Mouse (Mus musculus): ENCODE measurements around the gene Slc9a3r1. TPM values are rescaled to one million over a fixed set of nuclear protein-coding genes. Genes with fewer than 3 reads are reported as not detected.
A peak's percentile ranks its signal among the peaks of the same experiment; 100 is the strongest.

The Slc9a3r1 gene
- polyA plus RNA-seq, 1 experiment from 2014 or later, result 31.3 TPM

DNA sequence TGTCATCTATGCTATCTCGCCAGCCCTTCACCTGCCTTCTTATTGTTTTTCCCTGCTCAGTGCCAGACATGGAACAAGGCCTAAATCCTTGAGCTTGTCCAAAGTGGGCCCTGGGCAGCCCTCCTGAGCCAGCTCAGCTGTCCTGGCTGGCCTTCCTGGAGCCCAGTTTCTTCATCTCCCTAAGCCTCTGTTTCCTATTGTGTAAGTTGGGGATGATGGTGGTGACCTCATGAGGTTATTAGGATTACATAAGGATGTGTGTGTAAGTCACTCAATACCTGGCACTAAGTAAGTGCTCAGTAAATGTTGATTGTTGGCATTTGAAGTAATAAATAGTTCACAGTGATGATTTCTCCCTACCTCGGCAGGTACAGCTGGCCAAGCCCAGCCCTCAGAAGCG lies 3.6 kb downstream of the Slc9a3r1 start:
- H3K9ac ChIP-seq (replicated peaks; ENCODE audit: low read length), result no peak overlapping the region
- peaks cover 24% of the 10 kb centered on the region for H3K27me3 ChIP-seq (ENCODE audit: control insufficient read depth, insufficient read depth, low read length)
- ATAC-seq (replicated peaks; ENCODE audit: insufficient number of reproducible peaks, low FRiP score, low TSS enrichment, low read depth) (no peak), DNase-seq (ENCODE audit: low spot score) (no peak)
- H3K36me3 ChIP-seq (replicated peaks; ENCODE audit: control insufficient read depth, insufficient read depth, low read depth, low read length), result no peaks in the 10 kb centered on the region
- WGBS, result 82% methylated on average over 3 of the region's 3 CpGs
- H3K4me1 ChIP-seq (ENCODE audit: control insufficient read depth, insufficient read depth, low read length), result no peaks in the 10 kb centered on the region
- H3K4me3 ChIP-seq (ENCODE audit: low read depth, low read length), result no peak overlapping the region
- no peak overlapping the region for H3K4me2 ChIP-seq (ENCODE audit: low read depth, low read length)
- no peaks in the 10 kb centered on the region for H3K9me3 ChIP-seq (replicated peaks; ENCODE audit: control insufficient read depth, low read length)
- H3K27ac ChIP-seq (replicated peaks; ENCODE audit: low read depth, low read length), result no peak overlapping the region

DNA sequence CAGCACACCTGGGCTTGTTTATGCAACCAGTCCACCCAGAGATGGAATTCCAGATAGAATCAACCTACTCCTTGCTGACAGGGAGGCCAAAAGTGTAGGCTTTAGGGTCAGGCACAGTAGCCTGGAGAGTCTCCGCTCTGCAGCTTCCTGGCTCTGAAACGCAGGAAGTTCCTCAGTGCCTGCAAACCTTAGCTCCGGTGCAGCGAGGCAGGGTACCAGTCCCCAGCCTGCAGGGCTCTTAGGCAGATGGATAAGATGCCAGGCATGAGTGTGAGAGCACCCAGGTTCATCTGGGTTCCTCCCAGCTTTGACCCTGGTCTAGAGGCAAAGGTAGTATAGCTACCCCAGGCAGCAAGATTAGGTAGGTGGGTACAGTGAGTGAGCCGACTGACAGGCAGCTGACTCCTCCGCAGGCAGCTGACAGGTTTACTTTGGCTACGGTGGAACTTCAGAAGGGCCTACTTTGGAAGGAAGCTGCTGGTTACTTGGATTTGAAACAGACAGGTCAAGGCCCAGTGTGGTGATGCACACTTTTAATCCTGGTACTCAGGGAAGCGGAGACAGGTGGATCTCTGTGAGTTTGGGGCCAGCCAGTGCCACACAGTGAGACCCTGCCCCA lies 4.6 kb downstream of the Slc9a3r1 start:
- Histone ChIP-seq H3K36me3 (replicated peaks; ENCODE audit: control insufficient read depth, insufficient read depth, low read depth, low read length) (no peaks in the 10 kb centered on the region), H3K9ac (replicated peaks; ENCODE audit: low read length) (no peak overlapping the region), H3K4me3 (ENCODE audit: low read depth, low read length) (no peak overlapping the region), H3K27ac (replicated peaks; ENCODE audit: low read depth, low read length) (no peak overlapping the region), H3K4me2 (ENCODE audit: low read depth, low read length) (no peak overlapping the region), H3K27me3 (ENCODE audit: control insufficient read depth, insufficient read depth, low read length) (peaks cover 19% of the 10 kb centered on the region), H3K9me3 (replicated peaks; ENCODE audit: control insufficient read depth, low read length) (no peaks in the 10 kb centered on the region), H3K4me1 (ENCODE audit: control insufficient read depth, insufficient read depth, low read length) (peaks cover 4% of the 10 kb centered on the region)
- WGBS, result 75% methylated on average over 8 of the region's 8 CpGs
- ATAC-seq (replicated peaks; ENCODE audit: insufficient number of reproducible peaks, low FRiP score, low TSS enrichment, low read depth), result no peak
- DNase-seq (ENCODE audit: low spot score), result no peak

DNA sequence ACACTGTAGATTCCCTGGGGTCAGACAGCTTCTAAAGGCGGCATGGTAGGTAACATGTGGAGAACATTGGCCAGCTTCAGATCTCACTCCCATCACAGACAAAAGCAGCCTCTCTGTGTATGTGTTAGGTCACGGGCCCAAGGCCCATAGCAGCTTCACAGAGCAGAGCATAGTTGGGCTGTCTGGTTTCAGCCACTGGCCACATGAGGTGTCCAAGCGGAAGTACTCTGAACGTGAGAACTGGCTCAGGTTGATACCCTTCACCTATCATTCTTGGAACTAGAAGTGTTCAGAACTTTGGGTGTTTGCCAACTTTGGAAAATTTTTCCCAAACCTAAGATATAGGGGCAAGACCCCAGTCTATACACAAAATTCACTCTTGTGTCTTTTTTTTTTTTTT lies 6.3 kb downstream of the Slc9a3r1 start:
- Histone ChIP-seq H3K27ac (replicated peaks; ENCODE audit: low read depth, low read length) (no peak overlapping the region), H3K4me3 (ENCODE audit: low read depth, low read length) (no peak overlapping the region), H3K4me2 (ENCODE audit: low read depth, low read length) (no peak overlapping the region), H3K27me3 (ENCODE audit: control insufficient read depth, insufficient read depth, low read length) (peaks cover 15% of the 10 kb centered on the region), H3K9ac (replicated peaks; ENCODE audit: low read length) (no peak overlapping the region), H3K9me3 (replicated peaks; ENCODE audit: control insufficient read depth, low read length) (no peaks in the 10 kb centered on the region), H3K36me3 (replicated peaks; ENCODE audit: control insufficient read depth, insufficient read depth, low read depth, low read length) (no peaks in the 10 kb centered on the region), H3K4me1 (ENCODE audit: control insufficient read depth, insufficient read depth, low read length) (peaks cover 9% of the 10 kb centered on the region)
- WGBS, result 88% methylated on average over 4 of the region's 4 CpGs
- ATAC-seq (replicated peaks; ENCODE audit: insufficient number of reproducible peaks, low FRiP score, low TSS enrichment, low read depth) (no peak), DNase-seq (ENCODE audit: low spot score) (no peak)

DNA sequence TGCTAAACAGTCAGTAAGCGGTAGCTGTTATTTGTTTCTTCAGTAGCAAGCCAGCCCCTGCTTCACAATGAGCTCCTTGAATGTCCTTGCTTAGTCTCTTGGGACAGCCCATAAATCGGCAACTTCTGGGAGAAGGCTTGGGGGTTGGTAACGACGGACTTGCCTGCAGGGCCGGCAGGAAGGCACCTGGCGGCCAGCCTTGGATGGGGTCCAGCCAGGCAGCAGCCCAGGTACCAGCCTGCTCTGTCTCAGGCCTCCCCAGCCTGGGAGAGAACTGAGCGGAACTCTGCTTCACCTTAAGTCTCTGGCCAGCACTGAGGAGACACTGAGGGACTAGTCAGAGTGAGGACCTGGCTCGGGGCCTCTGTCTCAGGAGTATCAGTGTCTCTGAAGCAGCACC lies 8.0 kb downstream of the Slc9a3r1 start:
- H3K27me3 ChIP-seq (ENCODE audit: control insufficient read depth, insufficient read depth, low read length), result peaks cover 7% of the 10 kb centered on the region; the same call in 1 of the 2 replicates
- H3K9me3 ChIP-seq (replicated peaks; ENCODE audit: control insufficient read depth, low read length), result no peaks in the 10 kb centered on the region
- ATAC-seq (replicated peaks; ENCODE audit: insufficient number of reproducible peaks, low FRiP score, low TSS enrichment, low read depth) (no peak), DNase-seq (ENCODE audit: low spot score) (no peak)
- no peak overlapping the region for H3K27ac ChIP-seq (replicated peaks; ENCODE audit: low read depth, low read length)
- 43% methylated on average over 8 of the region's 8 CpGs for WGBS
- peaks cover 14% of the 10 kb centered on the region for H3K4me1 ChIP-seq (ENCODE audit: control insufficient read depth, insufficient read depth, low read length)
- no peak overlapping the region for H3K4me3 ChIP-seq (ENCODE audit: low read depth, low read length)
- no peak overlapping the region for H3K9ac ChIP-seq (replicated peaks; ENCODE audit: low read length)
- H3K36me3 ChIP-seq (replicated peaks; ENCODE audit: control insufficient read depth, insufficient read depth, low read depth, low read length), result no peaks in the 10 kb centered on the region
- no peak overlapping the region for H3K4me2 ChIP-seq (ENCODE audit: low read depth, low read length)

DNA sequence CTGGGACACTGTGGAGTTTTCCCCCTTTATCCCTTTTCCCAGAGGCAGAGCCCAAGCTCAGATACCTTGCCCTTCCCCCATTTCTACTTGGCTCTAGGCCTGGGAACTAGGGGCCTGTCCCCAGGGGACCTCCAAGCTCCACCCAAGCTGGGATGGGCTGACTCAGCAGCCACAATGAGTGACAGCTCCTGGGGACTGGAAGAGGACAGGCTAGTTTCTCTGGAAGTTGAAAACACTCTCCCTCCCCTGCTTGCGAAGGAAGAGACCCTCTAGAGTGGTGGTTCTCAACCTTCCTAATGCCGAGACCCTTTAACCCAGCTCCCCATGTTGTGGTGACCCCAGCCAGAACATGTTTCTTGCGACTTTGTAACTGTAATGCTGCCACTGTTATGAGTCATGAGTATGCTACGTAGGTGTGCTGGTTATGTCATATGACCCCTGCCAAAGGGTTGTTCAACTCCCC lies 9.7 kb downstream of the Slc9a3r1 start:
- ATAC-seq (replicated peaks; ENCODE audit: insufficient number of reproducible peaks, low FRiP score, low TSS enrichment, low read depth) (no peak), DNase-seq (ENCODE audit: low spot score) (peak; percentile 39)
- no peak overlapping the region for H3K9ac ChIP-seq (replicated peaks; ENCODE audit: low read length)
- no peak overlapping the region for H3K4me3 ChIP-seq (ENCODE audit: low read depth, low read length)
- no peaks in the 10 kb centered on the region for H3K36me3 ChIP-seq (replicated peaks; ENCODE audit: control insufficient read depth, insufficient read depth, low read depth, low read length)
- WGBS, result 20% methylated on average over 4 of the region's 4 CpGs
- H3K27me3 ChIP-seq (ENCODE audit: control insufficient read depth, insufficient read depth, low read length), result peaks cover 7% of the 10 kb centered on the region; the same call in 1 of the 2 replicates
- no peak overlapping the region for H3K27ac ChIP-seq (replicated peaks; ENCODE audit: low read depth, low read length)
- H3K4me1 ChIP-seq (ENCODE audit: control insufficient read depth, insufficient read depth, low read length), result peaks cover 17% of the 10 kb centered on the region
- H3K9me3 ChIP-seq (replicated peaks; ENCODE audit: control insufficient read depth, low read length), result no peaks in the 10 kb centered on the region
- H3K4me2 ChIP-seq (ENCODE audit: low read depth, low read length), result no peak overlapping the region; the same call in 1 of the 2 replicates

DNA sequence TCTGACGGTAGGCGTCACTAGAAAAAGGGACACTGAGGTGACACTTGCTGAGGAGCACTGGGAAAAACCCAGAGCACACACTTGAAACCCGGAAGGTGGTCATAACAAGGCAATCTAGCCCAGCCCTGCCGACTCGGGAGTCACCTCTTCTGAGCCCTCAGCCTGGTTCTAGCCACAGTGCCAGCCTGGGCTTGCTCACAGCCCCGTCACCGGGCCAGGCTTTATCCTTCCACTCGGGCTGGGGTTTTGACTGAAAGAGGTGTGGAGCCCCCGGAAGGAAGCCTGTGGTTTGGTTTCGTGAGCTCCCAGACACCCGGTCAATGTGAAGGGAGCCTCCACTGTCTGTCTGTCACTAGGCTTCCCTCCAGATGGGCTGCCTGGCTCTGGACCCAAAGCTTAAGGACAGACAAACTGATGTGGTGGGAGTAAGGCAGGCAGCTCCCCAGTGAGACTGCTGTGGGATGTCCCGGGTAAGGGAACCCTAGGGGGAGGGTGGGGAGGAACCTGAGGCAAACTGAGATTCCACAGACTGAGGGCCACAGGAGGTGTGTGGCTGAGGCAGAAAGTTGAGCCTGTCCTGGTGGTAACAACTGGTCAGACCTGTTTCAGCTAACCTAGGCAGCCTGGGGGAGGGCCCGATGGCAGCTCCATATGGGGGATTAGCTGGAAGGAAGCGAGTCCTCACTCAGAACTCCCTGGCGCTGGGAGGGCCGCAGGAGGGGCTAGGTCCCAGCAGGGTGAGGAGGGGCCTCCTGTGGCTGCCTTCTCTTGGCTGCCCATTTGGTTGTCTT lies 10.6 kb downstream of the Slc9a3r1 start:
- Histone ChIP-seq H3K36me3 (replicated peaks; ENCODE audit: control insufficient read depth, insufficient read depth, low read depth, low read length) (no peaks in the 10 kb centered on the region), H3K4me3 (ENCODE audit: low read depth, low read length) (no peak overlapping the region), H3K27me3 (ENCODE audit: control insufficient read depth, insufficient read depth, low read length) (peaks cover 7% of the 10 kb centered on the region; the same call in 1 of the 2 replicates), H3K9ac (replicated peaks; ENCODE audit: low read length) (peak overlapping the region; percentile 5; the same call in 1 of the 2 replicates), H3K4me1 (ENCODE audit: control insufficient read depth, insufficient read depth, low read length) (peaks cover 17% of the 10 kb centered on the region), H3K9me3 (replicated peaks; ENCODE audit: control insufficient read depth, low read length) (no peaks in the 10 kb centered on the region), H3K4me2 (ENCODE audit: low read depth, low read length) (no peak overlapping the region), H3K27ac (replicated peaks; ENCODE audit: low read depth, low read length) (peak overlapping the region; percentile 11; the same call in 1 of the 2 replicates)
- ATAC-seq (replicated peaks; ENCODE audit: insufficient number of reproducible peaks, low FRiP score, low TSS enrichment, low read depth) (peak; percentile 35; the same call in 1 of the 2 replicates), DNase-seq (ENCODE audit: low spot score) (peak; percentile 67)
- WGBS, result 9% methylated on average over 16 of the region's 16 CpGs

DNA sequence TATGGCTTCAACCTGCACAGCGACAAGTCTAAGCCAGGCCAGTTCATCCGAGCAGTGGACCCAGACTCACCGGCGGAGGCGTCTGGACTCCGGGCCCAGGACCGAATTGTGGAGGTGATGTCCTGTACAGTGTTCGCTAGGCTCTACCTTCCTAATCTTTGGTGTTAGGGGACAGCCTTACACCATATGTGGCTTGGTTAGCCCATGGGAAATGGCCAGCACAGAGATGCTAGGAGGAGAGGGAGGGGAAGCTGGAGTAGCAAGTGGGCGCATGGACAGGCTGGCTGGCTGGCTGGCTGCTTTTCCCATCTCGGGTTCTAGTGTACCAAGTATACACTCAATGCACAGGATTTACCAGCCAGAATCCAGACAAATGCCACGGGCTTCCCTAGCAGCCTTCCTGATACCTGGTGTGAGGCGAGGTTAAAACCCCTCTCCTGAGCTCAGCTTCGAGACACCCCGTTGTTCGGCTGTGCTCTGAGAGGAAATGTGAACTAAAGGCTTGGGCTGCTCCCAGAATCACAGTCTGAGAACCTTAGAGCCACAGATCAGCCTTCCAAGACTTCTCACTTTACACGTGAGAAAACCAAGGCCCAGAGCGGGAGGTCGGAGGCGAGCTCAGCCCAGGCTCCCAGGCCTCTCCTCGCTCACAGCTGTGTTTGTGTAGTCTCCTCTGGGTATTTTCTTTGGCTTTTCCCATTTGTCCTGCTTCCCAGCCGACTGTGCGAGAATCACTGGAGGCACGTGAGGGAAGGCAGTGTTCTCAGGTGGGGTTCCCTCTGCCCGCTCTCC lies 13.5 kb downstream of the Slc9a3r1 start:
- Histone ChIP-seq H3K4me1 (ENCODE audit: control insufficient read depth, insufficient read depth, low read length) (peaks cover 17% of the 10 kb centered on the region), H3K27ac (replicated peaks; ENCODE audit: low read depth, low read length) (0 out of 2 replicates have a peak overlapping the region, but pooled peaks have one; percentile 36), H3K36me3 (replicated peaks; ENCODE audit: control insufficient read depth, insufficient read depth, low read depth, low read length) (no peaks in the 10 kb centered on the region), H3K4me2 (ENCODE audit: low read depth, low read length) (no peak overlapping the region), H3K9me3 (replicated peaks; ENCODE audit: control insufficient read depth, low read length) (no peaks in the 10 kb centered on the region), H3K9ac (replicated peaks; ENCODE audit: low read length) (no peak overlapping the region), H3K27me3 (ENCODE audit: control insufficient read depth, insufficient read depth, low read length) (peaks cover 7% of the 10 kb centered on the region; the same call in 1 of the 2 replicates), H3K4me3 (ENCODE audit: low read depth, low read length) (no peak overlapping the region)
- peak; percentile 62 for DNase-seq (ENCODE audit: low spot score)
- ATAC-seq (replicated peaks; ENCODE audit: insufficient number of reproducible peaks, low FRiP score, low TSS enrichment, low read depth), result no peak
- 53% methylated on average over 24 of the region's 24 CpGs for WGBS

All from embryonic facial prominence, embryonic 11.5 days (tissue).